Mouse (Mus musculus): ENCODE measurements around the gene Hyal2.

DNA sequence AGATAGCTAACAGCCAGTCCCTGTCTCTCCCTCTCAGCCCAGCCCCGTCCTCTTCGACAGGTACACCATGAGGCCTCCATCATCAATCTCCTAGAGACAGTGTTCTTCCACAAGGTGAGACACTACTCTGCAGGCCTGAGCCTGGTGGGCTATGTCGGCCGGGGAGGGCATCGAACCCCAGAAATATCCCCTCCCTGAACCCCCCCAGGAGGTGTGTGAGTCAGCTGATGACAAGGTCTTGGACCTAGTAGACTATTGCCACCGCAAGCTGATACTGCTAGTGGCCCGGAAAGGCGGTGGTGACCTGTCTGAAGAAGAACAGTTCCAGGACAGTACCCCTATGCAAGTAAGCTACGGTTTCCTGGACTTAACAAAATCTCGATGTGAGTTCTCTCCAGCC is 18.9 kb upstream of the Hyal2 start:
- no peak for TF ChIP-seq CTCF (IDR thresholded peaks at IDR 0.05; ENCODE audit: low read depth)
- TF ChIP-seq EP300 (IDR thresholded peaks at IDR 0.05; ENCODE audit: low read depth): no peak
